Mouse (Mus musculus) left cerebral cortex, postnatal 36 days (tissue): ENCODE data around the gene Rab31. TPM values are rescaled to one million over a fixed set of nuclear protein-coding genes. Genes with fewer than 3 reads are reported as not detected.

Experiments
- DNase-seq, 2 experiments: peaks; one replicate each; pipeline ENCODE4 v3.0.0; 2021 to 2022; ENCODE audit warnings: low spot score in 2 of 2, mixed read lengths in 1 of 2
- intact Hi-C: fragments of 180-260 bp; cut with DNase I; formaldehyde crosslinking; loops from one replicate; pipeline ENCODE4 v1.15.1; 2025
- total RNA-seq, 2 experiments: library from RNA; stranded (reverse); gene quantifications; 2 replicates each; pipeline ENCODE4 v1.2.3; 2021

The Rab31 gene
- total RNA-seq, 2 experiments from 2014 or later = 62.7 to 65.7 TPM

GRCm38 (mm10) chr17:65743664-65744330 lies 28.8 kb downstream of the Rab31 start:
- intact Hi-C loops = no loop called here
- DNase-seq = no peak

- intact Hi-C loops = no loop called here
- DNase-seq = no peak
Observed at GRCm38 (mm10) chr17:65742969-65743368, 29.6 kb downstream of the Rab31 start.

GRCm38 (mm10) chr17:65742245-65742905 lies 30.2 kb downstream of the Rab31 start:
- intact Hi-C loops = no loop called here
- no peak for DNase-seq

- intact Hi-C loops = no loop called here
- no peak for DNase-seq
Observed at GRCm38 (mm10) chr17:65741565-65741964, 31.0 kb downstream of the Rab31 start.

GRCm38 (mm10) chr17:65739874-65740725 lies 32.5 kb downstream of the Rab31 start:
- intact Hi-C loops = no loop called here
- DNase-seq = no peak

- intact Hi-C loops = no loop called here
- no peak for DNase-seq
Observed at GRCm38 (mm10) chr17:65737622-65738021, 34.9 kb downstream of the Rab31 start.

GRCm38 (mm10) chr17:65737175-65737574 lies 35.4 kb downstream of the Rab31 start:
- no peak for DNase-seq
- intact Hi-C loops = no loop called here

- DNase-seq = no peak
- intact Hi-C loops = no loop called here
Observed at GRCm38 (mm10) chr17:65735088-65735487, 37.5 kb downstream of the Rab31 start.

- no peak for DNase-seq
- intact Hi-C loops = no loop called here
Observed at GRCm38 (mm10) chr17:65732666-65733065, 39.9 kb downstream of the Rab31 start.

- intact Hi-C loops = no loop called here
- DNase-seq = no peak
Observed at GRCm38 (mm10) chr17:65731710-65732109, 40.8 kb downstream of the Rab31 start.

GRCm38 (mm10) chr17:65729945-65730741 lies 42.4 kb downstream of the Rab31 start:
- intact Hi-C loops = no loop called here
- DNase-seq = no peak

- no peak for DNase-seq
- intact Hi-C loops = no loop called here
Observed at GRCm38 (mm10) chr17:65726755-65727154, 45.8 kb downstream of the Rab31 start.

- intact Hi-C loops = no loop called here
- no peak for DNase-seq
Observed at GRCm38 (mm10) chr17:65726274-65726673, 46.3 kb downstream of the Rab31 start.

GRCm38 (mm10) chr17:65725814-65726213 lies 46.7 kb downstream of the Rab31 start:
- no peak for DNase-seq
- intact Hi-C loops = no loop called here

GRCm38 (mm10) chr17:65725381-65725780 lies 47.2 kb downstream of the Rab31 start:
- intact Hi-C loops = no loop called here
- no peak for DNase-seq

GRCm38 (mm10) chr17:65724254-65724653 lies 48.3 kb downstream of the Rab31 start:
- DNase-seq = no peak
- intact Hi-C loops = no loop called here

GRCm38 (mm10) chr17:65723633-65724032 lies 48.9 kb downstream of the Rab31 start:
- intact Hi-C loops = no loop called here
- no peak for DNase-seq

- no peak for DNase-seq
- intact Hi-C loops = no loop called here
Observed at GRCm38 (mm10) chr17:65721330-65721729, 51.2 kb downstream of the Rab31 start.

- intact Hi-C loops = no loop called here
- DNase-seq = no peak
Observed at GRCm38 (mm10) chr17:65719826-65720225, 52.7 kb downstream of the Rab31 start.

- intact Hi-C loops = no loop called here
- DNase-seq = no peak
Observed at GRCm38 (mm10) chr17:65718578-65718977, 54.0 kb downstream of the Rab31 start.
